Mouse (Mus musculus) right cerebral cortex, adult 2 months (tissue): ENCODE data around the gene Myrip.

Experiments used
- DNase-seq, 2 experiments: peaks; one replicate each; pipeline ENCODE4 v3.0.0; 2021 to 2022; ENCODE audit warnings: low spot score in 2 of 2

Gene Myrip

GRCm38 (mm10) chr9:120338172-120338571 lies 36.9 kb downstream of the Myrip start:
- DNase-seq, result no peak

- no peak for DNase-seq
Observed at GRCm38 (mm10) chr9:120339975-120340695, 38.8 kb downstream of the Myrip start.

- DNase-seq, result no peak
Observed at GRCm38 (mm10) chr9:120343123-120343790, 41.9 kb downstream of the Myrip start.

- no peak for DNase-seq
Observed at GRCm38 (mm10) chr9:120345651-120346151, 44.4 kb downstream of the Myrip start.

- DNase-seq, result peak; percentile 49 to 62
Observed at GRCm38 (mm10) chr9:120349145-120349544, 47.8 kb downstream of the Myrip start.

- no peak for DNase-seq
Observed at GRCm38 (mm10) chr9:120350346-120350745, 49.0 kb downstream of the Myrip start.

GRCm38 (mm10) chr9:120351061-120351460 lies 49.7 kb downstream of the Myrip start:
- no peak for DNase-seq

GRCm38 (mm10) chr9:120351474-120351873 lies 50.2 kb downstream of the Myrip start:
- no peak for DNase-seq

GRCm38 (mm10) chr9:120353036-120353435 lies 51.7 kb downstream of the Myrip start:
- DNase-seq, result no peak

GRCm38 (mm10) chr9:120353967-120354366 lies 52.7 kb downstream of the Myrip start:
- no peak for DNase-seq

- peak in 1 of 2 experiments; percentile 37 for DNase-seq
Observed at GRCm38 (mm10) chr9:120354550-120355345, 53.4 kb downstream of the Myrip start.

GRCm38 (mm10) chr9:120356490-120356889 lies 55.2 kb downstream of the Myrip start:
- no peak for DNase-seq

- DNase-seq, result no peak
Observed at GRCm38 (mm10) chr9:120358060-120358459, 56.7 kb downstream of the Myrip start.

GRCm38 (mm10) chr9:120360397-120361177 lies 59.3 kb downstream of the Myrip start:
- DNase-seq, result peak; percentile 56 to 68

GRCm38 (mm10) chr9:120361656-120362055 lies 60.3 kb downstream of the Myrip start:
- DNase-seq, result peak; percentile 59 to 63

GRCm38 (mm10) chr9:120362684-120363083 lies 61.4 kb downstream of the Myrip start:
- DNase-seq, result no peak

GRCm38 (mm10) chr9:120364653-120365283 lies 63.5 kb downstream of the Myrip start:
- no peak for DNase-seq

- DNase-seq, result no peak
Observed at GRCm38 (mm10) chr9:120367526-120367925, 66.2 kb downstream of the Myrip start.

- no peak for DNase-seq
Observed at GRCm38 (mm10) chr9:120371633-120372032, 70.3 kb downstream of the Myrip start.

GRCm38 (mm10) chr9:120372347-120372746 lies 71.0 kb downstream of the Myrip start:
- DNase-seq, result no peak

- DNase-seq, result peak in 1 of 2 experiments; percentile 71
Observed at GRCm38 (mm10) chr9:120377726-120378125, 76.4 kb downstream of the Myrip start.
